Mouse (Mus musculus) E14TG2a.4 (cell line): ENCODE results near the gene Upp2.

Source experiments
- CTCF ChIP-seq: conservative IDR thresholded peaks from 2 replicates; pipeline ENCODE4 v1.5.1; 2014; ENCODE audit warnings: low read length
- POU5F1 ChIP-seq: IDR thresholded peaks from 2 replicates; pipeline ENCODE4 v1.6.1; 2014; ENCODE audit warnings: low read length, borderline replicate concordance

- no peak for TF ChIP-seq CTCF
- TF ChIP-seq POU5F1 = no peak
Measured at GRCm38 (mm10) chr2:58566410-58567065, 560 bp upstream of the Upp2 start.
